Mouse (Mus musculus) testis, adult 2 months (tissue): ENCODE measurements at regions not wholly inside any gene's neighbourhood (a gene's known extent, or its start where the extent isn't known, plus 50 kb on each side); places are given as distances from the start of the nearest gene placed in this dataset.

Source experiments
- CTCF ChIP-seq: fragments of 200-500 bp; IDR thresholded peaks from 2 replicates; pipeline ENCODE4 v1.5.1; 2012; ENCODE audit warnings: low read depth, mild to moderate bottlenecking, inconsistent platforms, low read length, moderate library complexity; ENCODE audit not compliant: control insufficient read depth, insufficient read depth, insufficient replicate concordance
- POLR2A ChIP-seq: fragments of 200-500 bp; IDR thresholded peaks from 2 replicates; pipeline ENCODE4 v1.6.1; 2012; ENCODE audit warnings: low read depth, mild to moderate bottlenecking, inconsistent platforms, low read length, moderate library complexity; ENCODE audit not compliant: control insufficient read depth

GRCm38 (mm10) chr17:43145749-43146148 lies 124.4 kb upstream of the Adgrf1 start:
- TF ChIP-seq CTCF (no peak), POLR2A (no peak)
